Comparison of ENCODE assay signal across 12 mouse cellular contexts in genomic region chr2:3924696-3925095, GRCm38 (mm10).
"Had no signal": no experiment of that assay in that cellular context is flagged by ENCODE, and none has a peak within 500 bp of the region (broad histone marks: within the 10 kb centered on the region; RNA-seq: fewer than 3 reads in every experiment).

No protein-coding gene starts in this region.

- ATAC-seq: midbrain, embryonic 13.5 days; midbrain, embryonic 15.5 days had no signal

- H3K27ac ChIP-seq: liver, embryonic 14.5 days; midbrain, embryonic 10.5 days; midbrain, embryonic 13.5 days; midbrain, embryonic 15.5 days; neural tube, embryonic 12.5 days had no signal

- H3K4me1 ChIP-seq: neural tube, embryonic 12.5 days had no signal

- H3K9me3 ChIP-seq: midbrain, embryonic 10.5 days; midbrain, embryonic 13.5 days; midbrain, embryonic 15.5 days; neural tube, embryonic 12.5 days had no signal

- H3K36me3 ChIP-seq: midbrain, embryonic 10.5 days; midbrain, embryonic 13.5 days; midbrain, embryonic 15.5 days; neural tube, embryonic 12.5 days had no signal

- H3K27me3 ChIP-seq: midbrain, embryonic 13.5 days; midbrain, embryonic 15.5 days; neural tube, embryonic 12.5 days had no signal

- H3K4me3 ChIP-seq: midbrain, embryonic 10.5 days; midbrain, embryonic 13.5 days; midbrain, embryonic 15.5 days; myocyte; neural tube, embryonic 12.5 days had no signal

- DNase-seq: lung, adult 18-20 months; lung, embryonic 14.5 days; lung, postnatal 10 days; lung, postnatal 4 days; right cerebral cortex, postnatal 14 days; thymus, adult 18-20 months had no signal

- H3K4me2 ChIP-seq: lung, embryonic 14.5 days; midbrain, embryonic 13.5 days; midbrain, embryonic 15.5 days; neural tube, embryonic 12.5 days had no signal

- H3K9ac ChIP-seq: liver, embryonic 14.5 days; lung, embryonic 14.5 days; midbrain, embryonic 13.5 days; midbrain, embryonic 15.5 days; neural tube, embryonic 12.5 days had no signal
